Mouse (Mus musculus) bone marrow macrophage, adult 2 months (primary cell): Measurements from ENCODE around the gene Sap30l.

ENCODE experiments used
- CTCF ChIP-seq: IDR thresholded peaks from 2 replicates; pipeline ENCODE4 v1.5.1; 2012; ENCODE audit warnings: low read depth, mild to moderate bottlenecking, low read length, moderate library complexity
- POLR2A ChIP-seq: IDR thresholded peaks from 2 replicates; pipeline ENCODE4 v1.6.1; 2012; ENCODE audit warnings: mild to moderate bottlenecking, low read depth, low read length, borderline replicate concordance

DNA sequence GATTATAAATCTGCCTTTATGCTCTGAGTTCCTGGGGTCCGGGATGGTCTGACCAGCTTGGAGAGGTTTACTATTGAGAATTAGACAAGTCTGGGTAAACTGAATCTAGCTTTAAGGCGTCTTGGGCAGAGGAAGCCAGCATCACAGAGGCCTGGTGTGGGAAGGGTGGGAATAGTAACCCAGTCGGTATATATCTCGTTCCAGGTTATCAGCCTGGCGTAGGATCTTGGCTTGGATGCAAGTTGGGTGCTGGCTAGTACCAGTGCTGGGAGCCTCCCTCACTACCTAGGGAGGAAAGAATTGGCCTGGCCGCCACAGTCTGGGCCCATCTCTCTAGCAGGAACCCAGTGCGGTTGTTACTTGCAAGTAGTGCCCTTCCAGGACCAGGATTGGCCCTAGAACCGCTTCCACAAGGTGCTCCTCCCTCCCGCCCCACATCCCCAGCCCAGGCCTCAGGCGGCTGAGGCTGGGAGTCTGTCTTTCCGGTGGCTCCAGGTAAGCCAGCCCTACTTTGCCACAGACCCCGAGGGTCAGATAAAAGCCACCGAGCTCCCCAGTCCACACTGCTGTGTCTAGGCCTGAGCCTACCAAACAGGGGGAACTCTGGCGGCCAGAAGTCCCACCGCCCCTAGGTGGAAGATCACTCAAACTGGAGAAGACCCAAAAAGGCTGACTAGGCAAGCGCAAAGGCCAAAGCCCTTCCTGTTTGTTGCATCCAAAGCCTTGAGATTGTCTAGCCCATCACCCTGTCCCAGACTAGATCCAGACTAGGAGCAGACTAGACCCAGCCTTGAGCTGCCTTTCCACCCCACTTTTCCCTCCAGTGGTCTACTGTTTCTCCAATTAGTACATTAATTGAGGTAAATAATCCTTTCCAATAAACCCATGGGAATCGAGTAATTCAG lies 28.7 kb downstream of the Sap30l start:
- TF ChIP-seq CTCF (no peak), POLR2A (no peak)
